27 mouse cellular contexts compared by ENCODE assay signal in the genomic region with DNA sequence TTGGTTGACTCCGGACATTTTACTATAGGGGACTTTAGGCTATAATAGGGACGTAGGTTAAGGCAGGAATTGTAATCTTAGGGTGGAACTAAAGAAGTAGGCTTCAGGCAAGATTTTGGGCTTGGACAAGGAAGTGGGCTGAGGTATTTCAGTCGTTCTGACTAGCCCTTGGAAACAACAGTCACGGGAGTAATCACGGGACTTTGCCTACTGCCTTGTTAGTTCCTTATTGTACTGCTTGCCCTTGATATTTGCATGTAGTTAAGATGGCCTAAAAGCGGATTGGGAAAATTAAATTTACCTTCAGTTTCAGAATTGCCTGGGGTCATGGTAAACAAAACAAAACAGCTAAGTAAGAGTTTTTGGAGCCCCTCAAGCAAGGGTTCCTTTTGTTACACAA. TPM values are rescaled to one million over a fixed set of nuclear protein-coding genes. Genes with fewer than 3 reads are reported as not detected.
DNase-seq lines count a peak whose midpoint lies in the region; ATAC-seq and TF ChIP-seq lines count a peak whose summit lies in the region.
"Had no signal": no experiment of that assay in that cellular context is flagged by ENCODE, and none has a peak within 500 bp of the region (broad histone marks: within the 10 kb centered on the region; RNA-seq: fewer than 3 reads in every experiment).

No protein-coding gene starts in this region.

- TF ChIP-seq RAD21 in CH12.LX (IDR thresholded peaks at IDR 0.05; ENCODE audit: low read depth, low read length) = no peak

- H3K9me3 ChIP-seq in CH12.LX (replicated peaks; ENCODE audit: low read length) = no peaks in the 10 kb centered on the region
- no peaks in the 10 kb centered on the region for H3K9me3 ChIP-seq in ES-Bruce4 (replicated peaks; ENCODE audit: control insufficient read depth, insufficient read depth, low read length, poor library complexity, severe bottlenecking)
- H3K9me3 ChIP-seq in ES-E14 (ENCODE audit: control insufficient read depth, insufficient read depth, low read depth, low read length) = no peaks in the 10 kb centered on the region
- H3K9me3 ChIP-seq in intestine, postnatal 0 days (ENCODE audit: control insufficient read depth) = no peaks in the 10 kb centered on the region
- H3K9me3 ChIP-seq: embryonic facial prominence, embryonic 13.5 days; embryonic facial prominence, embryonic 15.5 days; forebrain, embryonic 10.5 days; forebrain, embryonic 12.5 days; forebrain, embryonic 15.5 days had no signal

- H3K9ac ChIP-seq in CH12.LX (ENCODE audit: insufficient read depth, low read depth) (no peak overlapping the region), ES-Bruce4 (ENCODE audit: low read depth, poor library complexity, severe bottlenecking) (no peak overlapping the region), ES-E14 (ENCODE audit: insufficient read depth, low read depth, low read length, poor library complexity, severe bottlenecking) (no peak overlapping the region; the same call in 1 of the 2 replicates)
- no peak overlapping the region for H3K9ac ChIP-seq in intestine, postnatal 0 days (ENCODE audit: low read depth, low read length)
- H3K9ac ChIP-seq: embryonic facial prominence, embryonic 13.5 days; embryonic facial prominence, embryonic 15.5 days; forebrain, embryonic 12.5 days; forebrain, embryonic 15.5 days; forebrain, postnatal 0 days had no signal

- in situ Hi-C loops in CH12.LX (cut with MboI; ENCODE audit: low pct_ligation_motif_present, low pct_unique_long_range_greater_than_20kb, low sequenced_read_pairs) = no loop called here
- in situ Hi-C loops in ES-E14 (cut with MboI; ENCODE audit: low sequenced_read_pairs in 2 of 2, unreplicated experiment in 2 of 2) = no loop called here

- no peak for TF ChIP-seq CTCF in CH12.LX (conservative IDR thresholded peaks at IDR 0.05 in 1 of 2, IDR thresholded peaks at IDR 0.05 in 1 of 2; ENCODE audit: low read depth in 2 of 2, low read length in 2 of 2)
- no peak for TF ChIP-seq CTCF in ES-Bruce4 (IDR thresholded peaks at IDR 0.05; ENCODE audit: low read depth, low read length)
- no peak for TF ChIP-seq CTCF in intestine, postnatal 0 days (IDR thresholded peaks at IDR 0.05; ENCODE audit: low read depth)
- no peak for TF ChIP-seq CTCF in layer of hippocampus, adult 2 months (conservative IDR thresholded peaks at IDR 0.05)

- peak; percentile 48 for DNase-seq in CH12.LX (ENCODE audit: extremely low read depth)
- DNase-seq in ES-E14 (ENCODE audit: low read depth, low spot score) = peak; percentile 75
- peak; percentile 92 for DNase-seq in ZHBTc4 (ENCODE audit: low read depth, low spot score)
- DNase-seq in adipocyte (ENCODE audit: low spot score) = no peak
- DNase-seq in layer of hippocampus, adult 2 months (ENCODE audit: low spot score in 2 of 2) = no peak
- DNase-seq: adrenal gland, adult 2 months; adrenal gland, postnatal 10 days; adrenal gland, postnatal 25 days; B cell, adult 2 months; cerebellum, adult 11 months; cerebellum, adult 18-20 months; cerebellum, adult 8-10 months; cerebellum, adult 9-11 months; cerebellum, postnatal 14 days; cerebellum, postnatal 36 days; embryo, embryonic 11 days; forebrain, postnatal 0 days had no signal

- TF ChIP-seq POLR2A in CH12.LX (IDR thresholded peaks at IDR 0.05; ENCODE audit: low read depth, low read length) (no peak), ES-Bruce4 (IDR thresholded peaks at IDR 0.05; ENCODE audit: insufficient read depth, low read length) (no peak)

- no peaks in the 10 kb centered on the region for H3K79me2 ChIP-seq in CH12.LX (replicated peaks; ENCODE audit: control insufficient read depth, extremely low read depth, insufficient read depth, poor library complexity, severe bottlenecking)

- H3K4me2 ChIP-seq in CH12.LX (ENCODE audit: insufficient read depth, low read depth, poor library complexity, severe bottlenecking) = no peak overlapping the region
- H3K4me2 ChIP-seq in intestine, postnatal 0 days (replicated peaks; ENCODE audit: low read depth) = no peak overlapping the region
- H3K4me2 ChIP-seq: embryonic facial prominence, embryonic 13.5 days; embryonic facial prominence, embryonic 15.5 days; forebrain, embryonic 12.5 days; forebrain, embryonic 15.5 days had no signal

- no peak for ATAC-seq in intestine, postnatal 0 days
- ATAC-seq: CD4-positive, CD25-positive, alpha-beta regulatory T cell, adult 4 months; forebrain, embryonic 15.5 days; forebrain, postnatal 0 days had no signal

- 71% methylated on average over 6 of the region's 6 CpGs for WGBS in intestine, postnatal 0 days

- no peak overlapping the region for H3K4me3 ChIP-seq in CH12.LX (replicated peaks in 1 of 3; ENCODE audit: low read depth in 2 of 3, low read length in 2 of 3, poor library complexity in 1 of 3)
- H3K4me3 ChIP-seq in ES-Bruce4 (ENCODE audit: low read depth, low read length) = no peak overlapping the region
- H3K4me3 ChIP-seq in ES-E14 (ENCODE audit: insufficient read depth in 1 of 2, low read depth in 1 of 2, low read length in 2 of 2, poor library complexity in 1 of 2, severe bottlenecking in 1 of 2) = no peak overlapping the region
- no peak overlapping the region for H3K4me3 ChIP-seq in intestine, postnatal 0 days (ENCODE audit: low read depth, low read length)
- no peak overlapping the region for H3K4me3 ChIP-seq in layer of hippocampus, adult 2 months
- H3K4me3 ChIP-seq: embryonic facial prominence, embryonic 13.5 days; embryonic facial prominence, embryonic 15.5 days; erythroblast, embryonic 14.5 days; forebrain, embryonic 10.5 days; forebrain, embryonic 12.5 days; forebrain, embryonic 15.5 days had no signal

- dilution Hi-C loops in CH12.LX (cut with MboI; ENCODE audit: extremely low pct_ligation_motif_present, extremely low pct_unique_long_range_greater_than_20kb, low sequenced_read_pairs) = no loop called here

- TF ChIP-seq EP300 in CH12.LX (IDR thresholded peaks at IDR 0.05; ENCODE audit: low read length) (no peak), ES-Bruce4 (IDR thresholded peaks at IDR 0.05; ENCODE audit: insufficient read depth, low read depth, low read length) (no peak)

- H3K36me3 ChIP-seq in CH12.LX (replicated peaks in 1 of 2; ENCODE audit: control insufficient read depth in 1 of 2, insufficient read depth in 1 of 2, low read length in 1 of 2) (no peaks in the 10 kb centered on the region), ES-Bruce4 (ENCODE audit: control insufficient read depth, insufficient read depth, low read length, poor library complexity, severe bottlenecking) (no peaks in the 10 kb centered on the region), ES-E14 (ENCODE audit: control insufficient read depth, insufficient read depth, low read length, poor library complexity, severe bottlenecking) (no peaks in the 10 kb centered on the region)
- H3K36me3 ChIP-seq in intestine, postnatal 0 days (ENCODE audit: control insufficient read depth, insufficient read depth) = no peaks in the 10 kb centered on the region
- H3K36me3 ChIP-seq: embryonic facial prominence, embryonic 13.5 days; embryonic facial prominence, embryonic 15.5 days; forebrain, embryonic 10.5 days; forebrain, embryonic 12.5 days; forebrain, embryonic 15.5 days had no signal

- no peaks in the 10 kb centered on the region for H3K27me3 ChIP-seq in CH12.LX (replicated peaks)
- H3K27me3 ChIP-seq in ES-Bruce4 (ENCODE audit: control insufficient read depth, insufficient read depth, low read length, poor library complexity, severe bottlenecking) = no peaks in the 10 kb centered on the region
- no peaks in the 10 kb centered on the region for H3K27me3 ChIP-seq in intestine, postnatal 0 days (replicated peaks; ENCODE audit: control insufficient read depth, insufficient read depth, low read length)
- H3K27me3 ChIP-seq: embryonic facial prominence, embryonic 13.5 days; embryonic facial prominence, embryonic 15.5 days; forebrain, embryonic 12.5 days; forebrain, embryonic 15.5 days had no signal

- H3K27ac ChIP-seq in CH12.LX (ENCODE audit: insufficient read depth, low read depth) (no peak overlapping the region), ES-Bruce4 (ENCODE audit: insufficient read depth, low read length) (peak overlapping the region; percentile 98), ES-E14 (ENCODE audit: insufficient read depth, low read depth, low read length, poor library complexity, severe bottlenecking) (peak overlapping the region; percentile 97)
- no peak overlapping the region for H3K27ac ChIP-seq in intestine, postnatal 0 days (ENCODE audit: low read depth, low read length)
- no peak overlapping the region for H3K27ac ChIP-seq in layer of hippocampus, adult 2 months
- H3K27ac ChIP-seq: embryonic facial prominence, embryonic 13.5 days; embryonic facial prominence, embryonic 15.5 days; forebrain, embryonic 10.5 days; forebrain, embryonic 12.5 days; forebrain, embryonic 15.5 days had no signal

- peaks cover 0 to 8% of the 10 kb centered on the region in 2 experiments; a peak in 2 of 4 replicates for H3K4me1 ChIP-seq in CH12.LX (ENCODE audit: control insufficient read depth in 1 of 2, insufficient read depth in 2 of 2)
- H3K4me1 ChIP-seq in ES-Bruce4 (ENCODE audit: control insufficient read depth, insufficient read depth, low read length) = peaks cover 2% of the 10 kb centered on the region
- peaks cover 14 to 23% of the 10 kb centered on the region in 2 experiments for H3K4me1 ChIP-seq in ES-E14 (ENCODE audit: control insufficient read depth in 2 of 2, insufficient read depth in 2 of 2, low read length in 2 of 2, poor library complexity in 1 of 2)
- H3K4me1 ChIP-seq in intestine, postnatal 0 days (replicated peaks; ENCODE audit: control insufficient read depth, insufficient read depth, low read length) = no peaks in the 10 kb centered on the region
- H3K4me1 ChIP-seq: embryonic facial prominence, embryonic 13.5 days; embryonic facial prominence, embryonic 15.5 days; forebrain, embryonic 10.5 days; forebrain, embryonic 12.5 days; forebrain, embryonic 15.5 days had no signal

RNA-seq across cellular contexts. Expression of a gene that starts 5.1 kb away (rescaled TPM):
- 54.1 and 70.0 TPM in 2 replicates for total RNA-seq in CH12.LX (2012; rRNA removed)
- total RNA-seq in CH12.LX (2014; rRNA removed) = 129 and 136 TPM in 2 replicates
- 88.9 and 119 TPM in 2 replicates for polyA plus RNA-seq in CH12.LX (2012; ENCODE audit: insufficient read length, low read depth)
- 122 and 132 TPM in 2 replicates for polyA plus RNA-seq in ES-Bruce4 (2011; ENCODE audit: insufficient read depth, insufficient read length, low read depth, missing spikeins)
- total RNA-seq in ES-E14 (2012; rRNA removed) = 83.8 and 85.6 TPM in 2 replicates
- 86.8 and 87.2 TPM in 2 replicates for polyA plus RNA-seq in intestine, postnatal 0 days (2015; fragmentation: Nextera tagmentation; extraction: Ambion mirVana)
- total RNA-seq in layer of hippocampus, adult 2 months (2021) = 10 to 100 TPM; 52.3 to 59.6 TPM

RNA-seq across cellular contexts. Expression of a gene that starts 7.6 kb away (rescaled TPM):
- total RNA-seq in CH12.LX (2012; rRNA removed) = 72.1 and 75.6 TPM in 2 replicates
- 101 and 103 TPM in 2 replicates for total RNA-seq in CH12.LX (2014; rRNA removed)
- 81.3 and 89.2 TPM in 2 replicates for polyA plus RNA-seq in CH12.LX (2012; ENCODE audit: insufficient read length, low read depth)
- 97.3 and 98.5 TPM in 2 replicates for polyA plus RNA-seq in ES-Bruce4 (2011; ENCODE audit: insufficient read depth, insufficient read length, low read depth, missing spikeins)
- total RNA-seq in ES-E14 (2012; rRNA removed) = 161 and 199 TPM in 2 replicates
- polyA plus RNA-seq in intestine, postnatal 0 days (2015; fragmentation: Nextera tagmentation; extraction: Ambion mirVana) = 125 and 138 TPM in 2 replicates
- 100 to 1,000 TPM; 237 to 252 TPM for total RNA-seq in layer of hippocampus, adult 2 months (2021)

RNA-seq across cellular contexts. Expression of a gene that starts 38.5 kb away (rescaled TPM):
- total RNA-seq in CH12.LX (2012; rRNA removed) (58.6 and 67.1 TPM in 2 replicates), CH12.LX (2014; rRNA removed) (115 and 128 TPM in 2 replicates), ES-E14 (2012; rRNA removed) (44.0 and 57.3 TPM in 2 replicates)
- polyA plus RNA-seq in CH12.LX (2012; ENCODE audit: insufficient read length, low read depth) (48.6 and 48.8 TPM in 2 replicates), ES-Bruce4 (2011; ENCODE audit: insufficient read depth, insufficient read length, low read depth, missing spikeins) (104 and 106 TPM in 2 replicates)
- polyA plus RNA-seq in intestine, postnatal 0 days (2015; fragmentation: Nextera tagmentation; extraction: Ambion mirVana) = 62.7 and 69.3 TPM in 2 replicates
- total RNA-seq in layer of hippocampus, adult 2 months (2021) = 10 to 100 TPM; 44.2 to 44.4 TPM

RNA-seq across cellular contexts. Expression of a gene that starts 53.0 kb away (rescaled TPM):
- total RNA-seq in CH12.LX (2012; rRNA removed) = 5.6 and 6.1 TPM in 2 replicates
- total RNA-seq in CH12.LX (2014; rRNA removed) = 3.2 and 3.3 TPM in 2 replicates
- polyA plus RNA-seq in CH12.LX (2012; ENCODE audit: insufficient read length, low read depth) = 7.8 and 8.0 TPM in 2 replicates
- not detected in 2 replicates for polyA plus RNA-seq in ES-Bruce4 (2011; ENCODE audit: insufficient read depth, insufficient read length, low read depth, missing spikeins)
- not detected in 2 replicates for total RNA-seq in ES-E14 (2012; rRNA removed)
- polyA plus RNA-seq in intestine, postnatal 0 days (2015; fragmentation: Nextera tagmentation; extraction: Ambion mirVana) = 0.13 TPM in 1 of 2 replicates, not detected in the other
- total RNA-seq in layer of hippocampus, adult 2 months (2021) = not detected
- total RNA-seq: adrenal gland, postnatal 10 days had no signal
- polyA plus RNA-seq: CD4-positive, CD25-positive, alpha-beta regulatory T cell, adult 4 months; embryonic facial prominence, embryonic 11.5 days; embryonic facial prominence, embryonic 13.5 days; embryonic facial prominence, embryonic 15.5 days; erythroblast, embryonic 14.5 days; forebrain, embryonic 10.5 days; forebrain, embryonic 12.5 days; forebrain, embryonic 15.5 days; forebrain, postnatal 0 days had no signal

RNA-seq across cellular contexts. Expression of a gene that starts 58.7 kb away (rescaled TPM):
- 12.7 and 14.7 TPM in 2 replicates for total RNA-seq in CH12.LX (2012; rRNA removed)
- 0.31 and 1.4 TPM in 2 replicates for total RNA-seq in CH12.LX (2014; rRNA removed)
- polyA plus RNA-seq in CH12.LX (2012; ENCODE audit: insufficient read length, low read depth) = 0.77 and 1.00 TPM in 2 replicates
- polyA plus RNA-seq in ES-Bruce4 (2011; ENCODE audit: insufficient read depth, insufficient read length, low read depth, missing spikeins) = 0.90 TPM in 1 of 2 replicates, not detected in the other
- 6.4 and 9.1 TPM in 2 replicates for total RNA-seq in ES-E14 (2012; rRNA removed)
- 0.18 and 0.51 TPM in 2 replicates for polyA plus RNA-seq in intestine, postnatal 0 days (2015; fragmentation: Nextera tagmentation; extraction: Ambion mirVana)
- 1 to 10 TPM; 4.1 to 6.6 TPM for total RNA-seq in layer of hippocampus, adult 2 months (2021)

Comparison
In these comparisons a context has a peak if more than half of its experiments do, and no peak if none do; other contexts are left out.
1. DNase-seq: peak in CH12.LX (single experiment), ES-E14 (single experiment) and ZHBTc4 (single experiment); none in adipocyte (single experiment) and layer of hippocampus, adult 2 months (0 of 2).
2. H3K27ac ChIP-seq: peak in ES-Bruce4 (single experiment) and ES-E14 (single experiment); none in CH12.LX (single experiment), intestine, postnatal 0 days (single experiment) and layer of hippocampus, adult 2 months (single experiment).